Mouse (Mus musculus): Measurements from ENCODE around the gene Adamts2. TPM values are rescaled to one million over a fixed set of nuclear protein-coding genes. Genes with fewer than 3 reads are reported as not detected.

The Adamts2 gene
- polyA plus RNA-seq, 1 experiment from 2014 or later = 0.87 TPM

DNA sequence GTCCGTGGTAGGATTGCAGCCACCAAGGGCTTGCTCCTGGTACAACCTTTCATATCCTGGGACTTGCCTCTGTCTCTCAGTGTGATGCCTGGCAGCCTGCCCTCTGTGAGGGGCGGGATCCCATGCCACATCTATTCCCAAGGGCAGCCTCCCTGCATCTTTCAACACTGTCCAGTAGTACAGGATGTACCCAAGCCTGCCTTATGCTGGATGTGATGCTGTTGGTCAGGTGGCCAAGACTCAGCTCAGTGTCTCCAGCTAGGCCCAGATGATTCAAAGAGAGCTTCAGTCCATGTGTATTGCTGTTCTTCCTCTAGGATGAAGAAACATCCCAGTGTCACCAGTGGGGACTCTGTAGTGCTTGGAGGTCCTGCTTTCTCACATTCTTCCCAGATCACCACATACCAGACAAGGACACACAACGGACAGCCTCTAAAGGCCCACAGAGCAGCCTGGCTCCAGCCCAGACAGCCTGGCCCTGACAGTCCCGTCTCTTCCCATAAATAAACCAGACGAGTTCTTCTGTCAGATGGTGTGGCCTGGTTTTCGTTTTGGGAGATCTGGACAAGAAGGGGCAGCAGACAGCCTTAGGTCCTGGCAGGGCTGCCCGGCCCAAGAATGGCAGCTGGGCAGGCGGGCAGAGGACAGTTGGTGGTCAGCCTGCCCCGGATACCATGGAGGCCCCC, 52.0 kb downstream of the Adamts2 start:
- no peaks in the 10 kb centered on the region for H3K27me3 ChIP-seq (ENCODE audit: control insufficient read depth, insufficient read depth, low read length)
- no peaks in the 10 kb centered on the region for H3K36me3 ChIP-seq (ENCODE audit: control insufficient read depth, insufficient read depth, low read length)
- no peak overlapping the region for H3K9ac ChIP-seq (ENCODE audit: low read length)
- 88% methylated on average over 9 of the region's 9 CpGs for WGBS
- ATAC-seq (ENCODE audit: low FRiP score) (no peak), DNase-seq (ENCODE audit: low spot score, missing footprints) (no peak)
- no peak overlapping the region for H3K4me3 ChIP-seq (ENCODE audit: low read depth, low read length)
- H3K27ac ChIP-seq (ENCODE audit: low read depth, low read length) = no peak overlapping the region
- no peak overlapping the region for H3K4me2 ChIP-seq
- no peaks in the 10 kb centered on the region for H3K4me1 ChIP-seq (ENCODE audit: control insufficient read depth, insufficient read depth, low read length)
- H3K9me3 ChIP-seq (ENCODE audit: control insufficient read depth, low read length) = no peaks in the 10 kb centered on the region

GRCm38 (mm10) chr11:50658826-50659225, 56.9 kb downstream of the Adamts2 start:
- WGBS = 81% methylated on average over 6 of the region's 6 CpGs
- Histone ChIP-seq H3K9ac (ENCODE audit: low read length) (no peak overlapping the region), H3K36me3 (ENCODE audit: control insufficient read depth, insufficient read depth, low read length) (no peaks in the 10 kb centered on the region), H3K4me3 (ENCODE audit: low read depth, low read length) (no peak overlapping the region), H3K27ac (ENCODE audit: low read depth, low read length) (no peak overlapping the region), H3K27me3 (ENCODE audit: control insufficient read depth, insufficient read depth, low read length) (no peaks in the 10 kb centered on the region), H3K4me1 (ENCODE audit: control insufficient read depth, insufficient read depth, low read length) (no peaks in the 10 kb centered on the region), H3K9me3 (ENCODE audit: control insufficient read depth, low read length) (no peaks in the 10 kb centered on the region), H3K4me2 (no peak overlapping the region)
- DNase-seq (ENCODE audit: low spot score, missing footprints) = no peak
- ATAC-seq (ENCODE audit: low FRiP score) = no peak

- H3K36me3 ChIP-seq (ENCODE audit: control insufficient read depth, insufficient read depth, low read length) = no peaks in the 10 kb centered on the region
- no peaks in the 10 kb centered on the region for H3K4me1 ChIP-seq (ENCODE audit: control insufficient read depth, insufficient read depth, low read length)
- no peak overlapping the region for H3K4me3 ChIP-seq (ENCODE audit: low read depth, low read length)
- no peak overlapping the region for H3K27ac ChIP-seq (ENCODE audit: low read depth, low read length)
- DNase-seq (ENCODE audit: low spot score, missing footprints) (no peak), ATAC-seq (ENCODE audit: low FRiP score) (no peak)
- H3K27me3 ChIP-seq (ENCODE audit: control insufficient read depth, insufficient read depth, low read length) = no peaks in the 10 kb centered on the region
- H3K9me3 ChIP-seq (ENCODE audit: control insufficient read depth, low read length) = no peaks in the 10 kb centered on the region
- 90% methylated on average over 3 of the region's 3 CpGs for WGBS
- no peak overlapping the region for H3K4me2 ChIP-seq
- H3K9ac ChIP-seq (ENCODE audit: low read length) = no peak overlapping the region
Measured at GRCm38 (mm10) chr11:50662176-50662575, 60.3 kb downstream of the Adamts2 start.

DNA sequence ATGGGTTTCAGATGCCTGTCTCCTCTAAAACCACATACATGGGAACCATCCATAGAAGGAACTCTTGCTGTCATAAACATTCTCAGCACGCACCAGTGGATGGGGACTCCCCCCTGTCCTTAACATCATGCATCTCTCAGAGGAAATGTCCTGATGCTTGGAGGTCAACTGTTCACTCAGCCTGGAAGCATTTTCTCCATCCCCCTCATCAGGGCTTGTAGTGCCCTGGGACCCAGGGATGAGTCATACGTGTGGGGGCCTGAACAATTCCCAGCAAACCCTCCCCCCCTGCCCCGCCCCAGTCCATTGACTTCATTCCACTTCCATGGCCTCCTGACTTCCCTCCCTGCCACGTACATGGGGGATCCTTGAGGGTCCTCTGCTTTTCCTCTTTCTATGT, 62.9 kb downstream of the Adamts2 start:
- no peaks in the 10 kb centered on the region for H3K27me3 ChIP-seq (ENCODE audit: control insufficient read depth, insufficient read depth, low read length)
- H3K27ac ChIP-seq (ENCODE audit: low read depth, low read length) = no peak overlapping the region
- H3K9me3 ChIP-seq (ENCODE audit: control insufficient read depth, low read length) = no peaks in the 10 kb centered on the region
- H3K4me1 ChIP-seq (ENCODE audit: control insufficient read depth, insufficient read depth, low read length) = no peaks in the 10 kb centered on the region
- ATAC-seq (ENCODE audit: low FRiP score) = no peak
- H3K4me3 ChIP-seq (ENCODE audit: low read depth, low read length) = no peak overlapping the region
- WGBS = 84% methylated on average over 4 of the region's 4 CpGs
- no peaks in the 10 kb centered on the region for H3K36me3 ChIP-seq (ENCODE audit: control insufficient read depth, insufficient read depth, low read length)
- DNase-seq (ENCODE audit: low spot score, missing footprints) = no peak
- no peak overlapping the region for H3K4me2 ChIP-seq
- H3K9ac ChIP-seq (ENCODE audit: low read length) = no peak overlapping the region

DNA sequence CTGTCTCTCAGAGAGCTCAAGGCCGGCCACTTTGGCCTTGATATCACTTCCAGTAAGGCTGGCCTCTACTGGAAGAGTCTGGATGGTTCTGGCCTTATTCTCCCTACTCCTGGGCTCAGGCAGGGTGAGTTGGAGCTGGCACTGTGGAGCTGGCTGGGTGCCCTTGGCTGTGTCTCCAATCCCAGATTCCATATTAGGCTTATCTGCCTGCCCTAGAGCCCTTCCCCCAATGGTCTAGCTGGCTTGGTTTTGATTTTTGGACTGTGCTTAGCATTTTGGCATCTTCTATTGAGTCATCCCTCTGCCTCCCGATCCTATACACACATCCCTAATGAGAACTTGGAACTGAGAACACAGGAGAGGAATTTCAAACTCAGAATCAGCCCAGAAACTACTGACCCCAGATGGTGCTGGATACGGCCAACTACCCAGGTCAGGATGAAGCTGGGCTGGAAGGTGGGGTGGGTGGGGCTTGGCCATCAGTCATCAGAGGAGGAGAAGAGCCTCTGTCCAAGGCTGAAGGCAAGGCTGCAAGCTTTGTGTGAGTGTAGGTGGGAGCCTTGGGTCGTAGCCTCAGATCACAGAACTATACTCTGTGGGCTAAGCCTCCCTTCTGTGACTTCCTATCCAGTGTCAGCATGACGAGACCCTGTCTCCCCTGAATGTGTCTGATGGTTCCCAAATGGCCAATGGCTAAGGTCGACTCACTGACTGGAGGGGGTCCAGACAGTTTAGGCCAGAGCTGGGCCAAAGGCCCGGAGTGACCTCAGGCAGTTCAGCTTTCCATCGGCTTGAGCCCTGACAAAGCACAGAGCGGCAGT, 67.9 kb downstream of the Adamts2 start:
- WGBS = 84% methylated on average over 9 of the region's 9 CpGs
- Histone ChIP-seq H3K27ac (ENCODE audit: low read depth, low read length) (no peak overlapping the region), H3K4me3 (ENCODE audit: low read depth, low read length) (no peak overlapping the region), H3K36me3 (ENCODE audit: control insufficient read depth, insufficient read depth, low read length) (no peaks in the 10 kb centered on the region), H3K4me2 (no peak overlapping the region), H3K9me3 (ENCODE audit: control insufficient read depth, low read length) (no peaks in the 10 kb centered on the region), H3K4me1 (ENCODE audit: control insufficient read depth, insufficient read depth, low read length) (no peaks in the 10 kb centered on the region), H3K27me3 (ENCODE audit: control insufficient read depth, insufficient read depth, low read length) (no peaks in the 10 kb centered on the region), H3K9ac (ENCODE audit: low read length) (no peak overlapping the region)
- no peak for ATAC-seq (ENCODE audit: low FRiP score)
- DNase-seq (ENCODE audit: low spot score, missing footprints) = no peak

GRCm38 (mm10) chr11:50670363-50670725, 68.5 kb downstream of the Adamts2 start:
- Histone ChIP-seq H3K9ac (ENCODE audit: low read length) (no peak overlapping the region), H3K27ac (ENCODE audit: low read depth, low read length) (no peak overlapping the region), H3K36me3 (ENCODE audit: control insufficient read depth, insufficient read depth, low read length) (no peaks in the 10 kb centered on the region), H3K9me3 (ENCODE audit: control insufficient read depth, low read length) (no peaks in the 10 kb centered on the region), H3K27me3 (ENCODE audit: control insufficient read depth, insufficient read depth, low read length) (no peaks in the 10 kb centered on the region), H3K4me2 (no peak overlapping the region), H3K4me3 (ENCODE audit: low read depth, low read length) (no peak overlapping the region), H3K4me1 (ENCODE audit: control insufficient read depth, insufficient read depth, low read length) (no peaks in the 10 kb centered on the region)
- DNase-seq (ENCODE audit: low spot score, missing footprints) = no peak
- 77% methylated on average over 5 of the region's 5 CpGs for WGBS
- no peak for ATAC-seq (ENCODE audit: low FRiP score)

GRCm38 (mm10) chr11:50670881-50671280, 69.0 kb downstream of the Adamts2 start:
- WGBS = 96% methylated on average over 1 of the region's 1 CpGs
- Histone ChIP-seq H3K27ac (ENCODE audit: low read depth, low read length) (no peak overlapping the region), H3K4me2 (no peak overlapping the region), H3K27me3 (ENCODE audit: control insufficient read depth, insufficient read depth, low read length) (no peaks in the 10 kb centered on the region), H3K9ac (ENCODE audit: low read length) (no peak overlapping the region), H3K9me3 (ENCODE audit: control insufficient read depth, low read length) (no peaks in the 10 kb centered on the region), H3K4me3 (ENCODE audit: low read depth, low read length) (no peak overlapping the region), H3K36me3 (ENCODE audit: control insufficient read depth, insufficient read depth, low read length) (no peaks in the 10 kb centered on the region), H3K4me1 (ENCODE audit: control insufficient read depth, insufficient read depth, low read length) (no peaks in the 10 kb centered on the region)
- ATAC-seq (ENCODE audit: low FRiP score) (no peak), DNase-seq (ENCODE audit: low spot score, missing footprints) (no peak)

GRCm38 (mm10) chr11:50671376-50671775, 69.5 kb downstream of the Adamts2 start:
- H3K9ac ChIP-seq (ENCODE audit: low read length) = no peak overlapping the region
- DNase-seq (ENCODE audit: low spot score, missing footprints) = no peak
- H3K9me3 ChIP-seq (ENCODE audit: control insufficient read depth, low read length) = no peaks in the 10 kb centered on the region
- no peak overlapping the region for H3K4me2 ChIP-seq
- ATAC-seq (ENCODE audit: low FRiP score) = no peak
- no peaks in the 10 kb centered on the region for H3K27me3 ChIP-seq (ENCODE audit: control insufficient read depth, insufficient read depth, low read length)
- 82% methylated on average over 2 of the region's 2 CpGs for WGBS
- H3K27ac ChIP-seq (ENCODE audit: low read depth, low read length) = no peak overlapping the region
- H3K36me3 ChIP-seq (ENCODE audit: control insufficient read depth, insufficient read depth, low read length) = no peaks in the 10 kb centered on the region
- H3K4me3 ChIP-seq (ENCODE audit: low read depth, low read length) = no peak overlapping the region
- no peaks in the 10 kb centered on the region for H3K4me1 ChIP-seq (ENCODE audit: control insufficient read depth, insufficient read depth, low read length)

DNA sequence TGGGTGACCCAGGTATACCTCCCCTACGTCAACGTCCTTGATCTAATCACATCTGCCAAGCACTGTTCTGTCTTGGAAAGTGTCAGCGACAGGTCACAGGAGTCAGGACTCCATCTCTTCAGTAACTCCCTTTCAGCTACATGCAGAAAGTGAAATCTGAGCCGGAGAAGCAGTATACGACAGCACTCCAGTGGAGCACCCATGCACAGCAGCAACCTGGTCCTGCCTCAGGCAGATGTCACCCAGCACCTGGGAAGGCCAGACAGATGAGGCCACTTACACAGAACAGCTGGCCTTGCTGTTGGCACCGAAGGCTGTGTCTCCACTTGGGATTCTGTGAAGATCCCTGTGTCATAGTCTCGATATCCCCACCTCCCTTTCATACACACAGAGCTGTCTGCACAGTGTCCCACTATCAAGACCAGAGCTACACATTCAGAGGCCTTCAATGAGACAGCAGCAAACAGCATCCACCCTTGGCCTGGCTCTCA, 70.0 kb downstream of the Adamts2 start:
- no peak overlapping the region for H3K4me2 ChIP-seq
- no peaks in the 10 kb centered on the region for H3K4me1 ChIP-seq (ENCODE audit: control insufficient read depth, insufficient read depth, low read length)
- no peak for ATAC-seq (ENCODE audit: low FRiP score)
- H3K27me3 ChIP-seq (ENCODE audit: control insufficient read depth, insufficient read depth, low read length) = no peaks in the 10 kb centered on the region
- H3K9me3 ChIP-seq (ENCODE audit: control insufficient read depth, low read length) = no peaks in the 10 kb centered on the region
- no peak overlapping the region for H3K27ac ChIP-seq (ENCODE audit: low read depth, low read length)
- H3K4me3 ChIP-seq (ENCODE audit: low read depth, low read length) = no peak overlapping the region
- no peaks in the 10 kb centered on the region for H3K36me3 ChIP-seq (ENCODE audit: control insufficient read depth, insufficient read depth, low read length)
- DNase-seq (ENCODE audit: low spot score, missing footprints) = no peak
- 88% methylated on average over 7 of the region's 7 CpGs for WGBS
- no peak overlapping the region for H3K9ac ChIP-seq (ENCODE audit: low read length)

Data from midbrain, embryonic 11.5 days (tissue).